Mouse (Mus musculus) liver, embryonic 16.5 days (tissue): ENCODE measurements around the gene Nsun6. TPM values are rescaled to one million over a fixed set of nuclear protein-coding genes. Genes with fewer than 3 reads are reported as not detected.

Experiments used
- ATAC-seq: fragments of 200-750 bp; cut with Nextera tagmentation; 2 replicates; pipeline ENCODE4 v1.8.0; 2017; ENCODE audit warnings: low read depth, mild to moderate bottlenecking, moderate number of reproducible peaks, moderate library complexity
- H3K27ac ChIP-seq: fragments of 300-500 bp; sonication (generic); 2 replicates; pipeline ENCODE4 v1.5.1; 2014; ENCODE audit warnings: mild to moderate bottlenecking, low read length
- H3K27me3 ChIP-seq: fragments of 300-500 bp; sonication (generic); 2 replicates; pipeline ENCODE4 v1.6.1; 2014; ENCODE audit warnings: low read depth, low read length, mixed read lengths; ENCODE audit not compliant: control insufficient read depth, insufficient read depth
- H3K36me3 ChIP-seq: fragments of 300-500 bp; sonication (generic); 2 replicates; pipeline ENCODE4 v1.6.1; 2014; ENCODE audit warnings: mild to moderate bottlenecking; ENCODE audit not compliant: control insufficient read depth, insufficient read depth
- H3K4me1 ChIP-seq: fragments of 300-500 bp; sonication (generic); 2 replicates; pipeline ENCODE4 v1.6.1; 2014; ENCODE audit warnings: low read depth, low read length, mixed read lengths; ENCODE audit not compliant: control insufficient read depth
- H3K4me2 ChIP-seq: fragments of 300-500 bp; sonication (generic); 2 replicates; pipeline ENCODE4 v1.6.1; 2014; ENCODE audit warnings: low read depth, low read length, mixed read lengths
- H3K4me3 ChIP-seq: fragments of 300-500 bp; sonication (generic); 2 replicates; pipeline ENCODE4 v1.5.1; 2014; ENCODE audit warnings: low read depth, mild to moderate bottlenecking, low read length
- H3K9ac ChIP-seq: fragments of 300-500 bp; sonication (generic); 2 replicates; pipeline ENCODE4 v1.6.1; 2014; ENCODE audit warnings: low read depth, low read length
- H3K9me3 ChIP-seq: fragments of 300-500 bp; sonication (generic); replicated peaks from 2 replicates; pipeline ENCODE4 v1.6.1; 2016; ENCODE audit warnings: low read length; ENCODE audit not compliant: control insufficient read depth
- WGBS: fragments of 180-500 bp; shearing (Covaris S2); extraction: QIAGEN DNeasy Blood & Tissue Kit; methylation state at CpG from one replicate; pipeline ENCODE4 v1.1.7; 2014; ENCODE audit not compliant: insufficient replicate concordance; 5-methylcytosine and 5-hydroxymethylcytosine counted together
- polyA plus RNA-seq: library from polyadenylated mRNA; unstranded; fragments of >200 nt; fragmentation: Nextera tagmentation; extraction: Ambion mirVana; gene quantifications from 2 replicates; pipeline ENCODE4 v1.2.1, GENCODE M21; 2015

The Nsun6 gene
- polyA plus RNA-seq, result 3.7 and 4.1 TPM in 2 replicates

- H3K9ac ChIP-seq, result peak within 1 kb of the TSS; percentile 92
- peaks cover 11% of the 10 kb centered on the region for H3K4me1 ChIP-seq
- H3K9me3 ChIP-seq, result no peaks in the 10 kb centered on the region
- under 1% methylated on average over 71 of the region's 75 CpGs for WGBS
- H3K36me3 ChIP-seq, result no peaks in the 10 kb centered on the region
- H3K27ac ChIP-seq, result peak within 1 kb of the TSS; percentile 88
- H3K4me3 ChIP-seq, result peak within 1 kb of the TSS; percentile 99
- no peaks in the 10 kb centered on the region for H3K27me3 ChIP-seq
- H3K4me2 ChIP-seq, result peak within 1 kb of the TSS; percentile 87
- ATAC-seq, result peak; percentile 99
Observed at GRCm38 (mm10) chr2:15054945-15055637, at the start of gene Nsun6. TSS of gene Nsun6 (minus strand) at chr2:15055069.

- no peaks in the 10 kb centered on the region for H3K4me1 ChIP-seq
- no peaks in the 10 kb centered on the region for H3K27me3 ChIP-seq
- no peak for ATAC-seq
- H3K27ac ChIP-seq, result no peak overlapping the region
- no peaks in the 10 kb centered on the region for H3K9me3 ChIP-seq
- no peak overlapping the region for H3K4me3 ChIP-seq
- 7% methylated on average over 1 of the region's 1 CpGs for WGBS
- no peaks in the 10 kb centered on the region for H3K36me3 ChIP-seq
- H3K4me2 ChIP-seq, result no peak overlapping the region
- H3K9ac ChIP-seq, result no peak overlapping the region
Observed at GRCm38 (mm10) chr2:15104386-15104785, 49.5 kb upstream of the Nsun6 start.

- Histone ChIP-seq H3K9ac (no peak overlapping the region), H3K4me2 (no peak overlapping the region), H3K27ac (no peak overlapping the region), H3K4me1 (no peaks in the 10 kb centered on the region), H3K27me3 (no peaks in the 10 kb centered on the region), H3K4me3 (no peak overlapping the region), H3K9me3 (no peaks in the 10 kb centered on the region), H3K36me3 (no peaks in the 10 kb centered on the region)
- ATAC-seq, result no peak
- 32% methylated on average over 3 of the region's 3 CpGs for WGBS
Observed at GRCm38 (mm10) chr2:15096514-15097090, 41.7 kb upstream of the Nsun6 start.

- Histone ChIP-seq H3K27me3 (no peaks in the 10 kb centered on the region), H3K4me1 (no peaks in the 10 kb centered on the region), H3K27ac (no peak overlapping the region), H3K9me3 (no peaks in the 10 kb centered on the region), H3K4me3 (no peak overlapping the region), H3K36me3 (no peaks in the 10 kb centered on the region), H3K4me2 (no peak overlapping the region), H3K9ac (no peak overlapping the region)
- ATAC-seq, result no peak
- WGBS, result 69% methylated on average over 1 of the region's 1 CpGs
Observed at GRCm38 (mm10) chr2:15087308-15087707, 32.4 kb upstream of the Nsun6 start.

- Histone ChIP-seq H3K9ac (no peak overlapping the region), H3K9me3 (no peaks in the 10 kb centered on the region), H3K36me3 (no peaks in the 10 kb centered on the region), H3K4me2 (no peak overlapping the region), H3K4me3 (no peak overlapping the region), H3K4me1 (no peaks in the 10 kb centered on the region), H3K27ac (no peak overlapping the region), H3K27me3 (no peaks in the 10 kb centered on the region)
- WGBS, result 82% methylated on average over 2 of the region's 2 CpGs
- ATAC-seq, result no peak
Observed at GRCm38 (mm10) chr2:15083702-15084101, 28.8 kb upstream of the Nsun6 start.

- 43% methylated on average over 5 of the region's 5 CpGs for WGBS
- Histone ChIP-seq H3K4me2 (no peak overlapping the region), H3K27me3 (no peaks in the 10 kb centered on the region), H3K9ac (no peak overlapping the region), H3K4me1 (peaks cover 2% of the 10 kb centered on the region; the same call in 1 of the 2 replicates), H3K27ac (no peak overlapping the region), H3K9me3 (no peaks in the 10 kb centered on the region), H3K4me3 (no peak overlapping the region), H3K36me3 (no peaks in the 10 kb centered on the region)
- no peak for ATAC-seq
Observed at GRCm38 (mm10) chr2:15067091-15067490, 12.2 kb upstream of the Nsun6 start.

- H3K36me3 ChIP-seq, result no peaks in the 10 kb centered on the region
- no peak overlapping the region for H3K9ac ChIP-seq
- 69% methylated on average over 2 of the region's 2 CpGs for WGBS
- H3K4me3 ChIP-seq, result no peak overlapping the region
- H3K27ac ChIP-seq, result no peak overlapping the region
- H3K4me1 ChIP-seq, result peaks cover 2% of the 10 kb centered on the region; the same call in 1 of the 2 replicates
- H3K9me3 ChIP-seq, result no peaks in the 10 kb centered on the region
- no peak for ATAC-seq
- H3K27me3 ChIP-seq, result no peaks in the 10 kb centered on the region
- no peak overlapping the region for H3K4me2 ChIP-seq
Observed at GRCm38 (mm10) chr2:15065447-15065846, 10.6 kb upstream of the Nsun6 start.

GRCm38 (mm10) chr2:15064380-15065269, 9.8 kb upstream of the Nsun6 start:
- Histone ChIP-seq H3K36me3 (no peaks in the 10 kb centered on the region), H3K4me1 (peaks cover 2% of the 10 kb centered on the region; the same call in 1 of the 2 replicates), H3K27ac (no peak overlapping the region), H3K4me2 (no peak overlapping the region), H3K9ac (no peak overlapping the region), H3K4me3 (no peak overlapping the region), H3K27me3 (no peaks in the 10 kb centered on the region), H3K9me3 (no peaks in the 10 kb centered on the region)
- WGBS, result 68% methylated on average over 7 of the region's 7 CpGs
- no peak for ATAC-seq
